Comparison of ENCODE assay signal across 14 mouse cellular contexts in the genomic region with DNA sequence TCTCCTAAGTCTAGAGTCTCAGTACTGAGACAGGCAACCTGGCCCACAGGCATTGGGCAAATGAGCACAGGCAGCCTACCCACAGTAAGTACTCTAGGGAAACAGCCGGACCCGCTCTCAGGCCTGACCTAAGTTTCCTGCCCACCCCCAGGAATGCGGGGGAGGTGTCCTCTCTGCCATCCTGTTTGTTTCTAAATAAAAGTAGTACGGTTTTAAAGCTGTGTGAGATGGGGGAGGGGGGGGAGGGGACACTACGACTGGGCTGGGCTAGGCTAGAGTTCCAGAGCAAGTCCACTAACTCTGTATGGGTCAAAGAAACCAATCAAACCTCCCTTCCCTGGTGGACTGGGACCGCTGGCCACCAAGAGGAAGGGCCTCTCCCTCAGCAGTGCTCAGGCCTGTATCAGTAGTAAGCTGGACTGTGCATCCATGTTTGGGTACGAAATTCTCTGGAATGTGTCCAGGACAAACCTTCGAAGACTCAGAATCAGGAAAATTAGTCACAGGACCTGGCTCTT. TPM values are rescaled to one million over a fixed set of nuclear protein-coding genes. Genes with fewer than 3 reads are reported as not detected.
DNase-seq lines count a peak whose midpoint lies in the region; ATAC-seq and TF ChIP-seq lines count a peak whose summit lies in the region.
"Had no signal": no experiment of that assay in that cellular context is flagged by ENCODE, and none has a peak within 500 bp of the region (broad histone marks: within the 10 kb centered on the region; RNA-seq: fewer than 3 reads in every experiment).

No protein-coding gene starts in this region.

- H3K27ac ChIP-seq in MEL (ENCODE audit: control insufficient read depth, low read depth, low read length), result no peak overlapping the region
- H3K27ac ChIP-seq in heart, embryonic 16.5 days (ENCODE audit: low read length), result peak overlapping the region; percentile 60
- H3K27ac ChIP-seq: limb, embryonic 15.5 days had no signal

- WGBS in heart, embryonic 16.5 days, result 38% methylated on average over 8 of the region's 8 CpGs

- DNase-seq in adrenal gland, adult (ENCODE audit: inconsistent age in 2 of 2, low spot score in 1 of 2), result peak; percentile 50 to 78
- DNase-seq in adrenal gland, adult 8-10 months, result no peak
- no peak for DNase-seq in MEL (ENCODE audit: low read depth, low spot score)
- DNase-seq in kidney, postnatal 4 days, result peak; percentile 60 to 79
- DNase-seq in right cerebral cortex, postnatal 4 days, result no peak
- DNase-seq: cerebellum, adult 8-10 months; thymus, adult 18-20 months had no signal

- H3K9me3 ChIP-seq in MEL (replicated peaks; ENCODE audit: insufficient read depth, low read length), result no peaks in the 10 kb centered on the region
- H3K9me3 ChIP-seq in heart, embryonic 16.5 days (replicated peaks; ENCODE audit: control insufficient read depth, low read length), result no peaks in the 10 kb centered on the region
- H3K9me3 ChIP-seq: limb, embryonic 15.5 days had no signal

- peak; percentile 64 for ATAC-seq in heart, embryonic 16.5 days (replicated peaks; ENCODE audit: extremely low read depth, insufficient read depth, low FRiP score)
- no peak for ATAC-seq in frontal cortex, adult (ENCODE audit: low TSS enrichment)
- ATAC-seq in megakaryocyte progenitor cell, adult 5-6 weeks (replicated peaks; ENCODE audit: poor library complexity), result no peak
- ATAC-seq: activated CD4-positive, CD25-positive, alpha-beta regulatory T cell, adult 4 months had no signal

- TF ChIP-seq CTCF in MEL (IDR thresholded peaks at IDR 0.05 in 2 of 3, conservative IDR thresholded peaks at IDR 0.05 in 1 of 3; ENCODE audit: control insufficient read depth in 1 of 3, insufficient read depth in 1 of 3, low read depth in 2 of 3, low read length in 3 of 3, poor library complexity in 1 of 3, severe bottlenecking in 1 of 3), result no peak

- TF ChIP-seq EP300 in MEL (IDR thresholded peaks at IDR 0.05; ENCODE audit: low read depth in 1 of 2, low read length in 2 of 2), result no peak

- H3K4me1 ChIP-seq in MEL (ENCODE audit: control insufficient read depth in 1 of 2, insufficient read depth in 2 of 2, low read length in 2 of 2), result no peaks in the 10 kb centered on the region
- peaks cover 19% of the 10 kb centered on the region for H3K4me1 ChIP-seq in heart, embryonic 16.5 days (ENCODE audit: control insufficient read depth, insufficient read depth, low read length)

- H3K27me3 ChIP-seq in MEL (ENCODE audit: control insufficient read depth in 1 of 2, insufficient read depth in 2 of 2, low read length in 2 of 2), result no peaks in the 10 kb centered on the region
- no peaks in the 10 kb centered on the region for H3K27me3 ChIP-seq in heart, embryonic 16.5 days (ENCODE audit: control insufficient read depth, insufficient read depth, low read length)
- H3K27me3 ChIP-seq: limb, embryonic 15.5 days had no signal

- no peak for TF ChIP-seq POLR2A in MEL (IDR thresholded peaks at IDR 0.05; ENCODE audit: control insufficient read depth in 1 of 2, insufficient read depth in 1 of 2, low read depth in 1 of 2, low read length in 2 of 2, poor library complexity in 1 of 2)

- no peak overlapping the region for H3K4me3 ChIP-seq in MEL (ENCODE audit: control insufficient read depth in 1 of 2, insufficient read depth in 1 of 2, low read depth in 2 of 2, low read length in 2 of 2)
- H3K4me3 ChIP-seq in heart, embryonic 16.5 days (ENCODE audit: low read length), result no peak overlapping the region
- H3K4me3 ChIP-seq: limb, embryonic 15.5 days; myocyte had no signal

- no peak for TF ChIP-seq RAD21 in MEL (IDR thresholded peaks at IDR 0.05; ENCODE audit: low read depth, low read length)

- no peak overlapping the region for H3K4me2 ChIP-seq in heart, embryonic 16.5 days (ENCODE audit: low read depth, low read length)
- H3K4me2 ChIP-seq: limb, embryonic 15.5 days had no signal

- no peaks in the 10 kb centered on the region; a peak in 1 of 4 replicates for H3K36me3 ChIP-seq in MEL (ENCODE audit: control insufficient read depth in 1 of 2, insufficient read depth in 2 of 2, low read length in 2 of 2)
- peaks cover 19% of the 10 kb centered on the region for H3K36me3 ChIP-seq in heart, embryonic 16.5 days (ENCODE audit: control insufficient read depth, insufficient read depth)

- H3K79me2 ChIP-seq in MEL (ENCODE audit: control insufficient read depth, insufficient read depth, low read length, poor library complexity), result no peaks in the 10 kb centered on the region

- H3K9ac ChIP-seq in MEL (ENCODE audit: control insufficient read depth, low read depth, low read length, poor library complexity, severe bottlenecking), result no peak overlapping the region
- H3K9ac ChIP-seq in heart, embryonic 16.5 days (ENCODE audit: low read length), result no peak overlapping the region
- H3K9ac ChIP-seq: limb, embryonic 15.5 days had no signal

TF ChIP-seq in MEL, 35 proteins besides CTCF, POLR2A, EP300 and RAD21:
- TF ChIP-seq CHD2 (IDR thresholded peaks at IDR 0.05; ENCODE audit: low read length) (no peak), POLR2AphosphoS2 (IDR thresholded peaks at IDR 0.05; ENCODE audit: low read length) (peak; percentile 0; the same call in 1 of the 2 replicates), USF1 (IDR thresholded peaks at IDR 0.05; ENCODE audit: low read depth, low read length) (no peak), RCOR1 (IDR thresholded peaks at IDR 0.05; ENCODE audit: low read depth, low read length) (no peak), ZMIZ1 (IDR thresholded peaks at IDR 0.05; ENCODE audit: low read depth, low read length) (0 out of 2 replicates have a peak, but pooled peaks have one; percentile 12), CHD1 (IDR thresholded peaks at IDR 0.05; ENCODE audit: low read depth, low read length) (no peak), UBTF (IDR thresholded peaks at IDR 0.05; ENCODE audit: borderline replicate concordance, insufficient read depth, low read depth, low read length) (no peak), MYB (IDR thresholded peaks at IDR 0.05; ENCODE audit: low read depth, low read length) (no peak), ZC3H11A (IDR thresholded peaks at IDR 0.05; ENCODE audit: low read depth, low read length) (no peak), MAZ (IDR thresholded peaks at IDR 0.05; ENCODE audit: low read depth, low read length) (no peak), ZKSCAN1 (IDR thresholded peaks at IDR 0.05; ENCODE audit: low read depth, low read length) (no peak), ETS1 (IDR thresholded peaks at IDR 0.05; ENCODE audit: low read depth, low read length) (no peak), JUND (IDR thresholded peaks at IDR 0.05; ENCODE audit: low read depth, low read length) (no peak), MAX (IDR thresholded peaks at IDR 0.05; ENCODE audit: low read length) (no peak), TAL1 (IDR thresholded peaks at IDR 0.05; ENCODE audit: low read length) (no peak)

RNA-seq across cellular contexts. Expression of a gene that starts 29.6 kb away (rescaled TPM):
- under 1 TPM in 1 of 4 experiments, not detected in 3; 0.45 TPM for total RNA-seq in adrenal gland, adult 8-10 months (2022)
- not detected in 2 replicates for total RNA-seq in MEL (2012; rRNA removed)
- polyA plus RNA-seq in MEL (2012; ENCODE audit: insufficient read depth in 1 of 2, insufficient read length in 2 of 2, low read depth in 1 of 2, low replicate concordance in 2 of 2, missing spikeins in 1 of 2), result under 1 TPM in 1 of 2 experiments, not detected in 1; 0.07 TPM
- 0.18 TPM in 1 of 2 replicates, not detected in the other for polyA plus RNA-seq in heart, embryonic 16.5 days (2015; fragmentation: Nextera tagmentation; extraction: Ambion mirVana)
- total RNA-seq in megakaryocyte progenitor cell, adult 5-6 weeks (2015), result not detected in 2 replicates
- not detected in 2 replicates for total RNA-seq in megakaryocyte progenitor cell, adult 5-6 weeks (2017)
- polyA plus RNA-seq: embryonic facial prominence, embryonic 14.5 days; limb, embryonic 15.5 days had no signal

RNA-seq across cellular contexts. Expression of a gene that starts 51.6 kb away (rescaled TPM):
- 10 to 100 TPM; 56.8 to 83.6 (median 74.3) TPM for total RNA-seq in adrenal gland, adult 8-10 months (2022)
- 20.5 and 21.6 TPM in 2 replicates for total RNA-seq in MEL (2012; rRNA removed)
- polyA plus RNA-seq in MEL (2012; ENCODE audit: insufficient read depth in 1 of 2, insufficient read length in 2 of 2, low read depth in 1 of 2, low replicate concordance in 2 of 2, missing spikeins in 1 of 2), result 100 to 1,000 TPM in 1 of 2 experiments, 10 to 100 TPM in 1; 26.9 to 118 TPM
- 24.2 and 26.7 TPM in 2 replicates for polyA plus RNA-seq in heart, embryonic 16.5 days (2015; fragmentation: Nextera tagmentation; extraction: Ambion mirVana)
- total RNA-seq in megakaryocyte progenitor cell, adult 5-6 weeks (2015), result 37.6 and 46.3 TPM in 2 replicates
- 16.9 and 24.3 TPM in 2 replicates for total RNA-seq in megakaryocyte progenitor cell, adult 5-6 weeks (2017)

Comparison
In these comparisons a context has a peak if more than half of its experiments do, and no peak if none do; other contexts are left out.
1. DNase-seq: peak in adrenal gland, adult (2 of 2) and kidney, postnatal 4 days (2 of 2); none in adrenal gland, adult 8-10 months (single experiment), MEL (single experiment) and right cerebral cortex, postnatal 4 days (single experiment).